Mouse (Mus musculus) c-Kit-positive CD71-positive TER-119-positive erythroid progenitor cells, embryonic 14.5 days (primary cell): ENCODE results near the gene Yipf1.
A peak's percentile ranks its signal among the peaks of the same experiment; 100 is the strongest.

Source experiments
- DNase-seq: peaks from one replicate; pipeline ENCODE4 v3.0.0-alpha.2; 2013; ENCODE audit warnings: low spot score

The Yipf1 gene

DNA sequence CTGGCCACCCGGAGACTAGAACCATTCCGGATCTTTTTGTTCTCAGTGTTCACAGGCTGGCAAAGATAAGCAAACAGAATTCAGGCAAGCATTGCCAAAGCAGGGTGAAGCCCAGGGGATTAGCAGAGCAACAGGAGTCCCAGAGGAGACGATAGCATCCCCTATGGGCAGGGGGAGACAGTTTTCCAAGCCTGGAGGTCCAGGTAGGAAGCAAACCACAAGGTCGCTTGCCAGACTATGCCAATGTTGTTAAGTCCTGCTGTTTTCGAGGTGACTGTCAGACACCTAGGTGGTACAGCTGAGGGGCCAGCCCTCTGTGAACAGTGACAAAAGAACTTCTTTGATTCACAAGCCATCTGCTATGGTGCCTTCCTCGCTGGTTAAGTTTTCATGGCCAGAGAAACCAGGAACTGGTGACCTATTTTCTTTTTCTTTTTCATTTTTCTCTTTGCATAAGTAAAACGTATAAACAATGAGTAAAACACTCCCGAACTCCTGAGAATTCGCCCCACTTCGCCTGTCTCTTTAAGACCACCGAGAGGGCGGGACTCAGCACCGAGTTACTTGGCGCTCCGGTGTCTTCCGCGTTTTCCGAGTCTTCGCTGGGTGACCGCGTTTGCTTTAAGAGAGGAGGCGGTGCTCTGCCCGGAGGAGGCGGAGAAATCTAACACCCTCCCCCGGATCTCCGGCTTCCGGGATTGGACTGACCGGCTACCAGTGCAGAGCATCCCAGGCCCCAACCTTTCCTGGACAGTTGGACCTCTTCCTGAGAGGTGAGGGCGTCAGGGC is at the start of gene Yipf1:
Gene Yipf1 (plus strand): TSS at position 674 of the 789 bp plus-strand sequence.
- DNase-seq, result peak; percentile 81

GRCm38 (mm10) chr4:107273683-107274082 is 40.5 kb upstream of the Yipf1 start:
- DNase-seq, result no peak

- no peak for DNase-seq
These were observed 39.7 kb upstream of the Yipf1 start for GRCm38 (mm10) chr4:107274511-107274910.

DNA sequence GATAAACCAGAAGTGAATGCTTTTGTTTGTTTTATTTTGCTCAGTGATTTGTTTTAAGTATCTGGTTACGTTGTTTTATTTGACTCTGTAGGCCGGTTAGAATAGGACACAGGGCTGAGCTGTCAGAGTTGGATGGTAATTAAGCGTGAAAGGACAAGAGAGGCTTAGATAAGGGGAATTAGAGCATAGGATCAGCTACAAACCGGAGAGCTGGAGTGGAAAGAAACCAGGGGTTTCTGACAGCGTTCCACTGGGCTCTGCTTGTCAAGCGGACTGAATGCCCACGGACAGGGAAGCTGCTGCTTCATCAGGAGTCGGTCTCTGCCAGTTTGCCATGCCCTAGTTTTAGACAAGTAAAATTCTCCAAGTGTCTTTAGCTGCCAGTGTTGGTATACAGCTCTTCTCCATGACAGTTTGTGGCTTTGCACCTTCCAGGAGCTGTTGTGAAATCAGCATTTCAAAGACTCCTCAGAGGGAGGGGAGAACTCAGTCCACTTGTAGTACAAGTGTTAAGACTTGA is 35.9 kb upstream of the Yipf1 start:
- no peak for DNase-seq

- DNase-seq, result no peak
These were observed 33.2 kb upstream of the Yipf1 start for GRCm38 (mm10) chr4:107280843-107281475.

DNA sequence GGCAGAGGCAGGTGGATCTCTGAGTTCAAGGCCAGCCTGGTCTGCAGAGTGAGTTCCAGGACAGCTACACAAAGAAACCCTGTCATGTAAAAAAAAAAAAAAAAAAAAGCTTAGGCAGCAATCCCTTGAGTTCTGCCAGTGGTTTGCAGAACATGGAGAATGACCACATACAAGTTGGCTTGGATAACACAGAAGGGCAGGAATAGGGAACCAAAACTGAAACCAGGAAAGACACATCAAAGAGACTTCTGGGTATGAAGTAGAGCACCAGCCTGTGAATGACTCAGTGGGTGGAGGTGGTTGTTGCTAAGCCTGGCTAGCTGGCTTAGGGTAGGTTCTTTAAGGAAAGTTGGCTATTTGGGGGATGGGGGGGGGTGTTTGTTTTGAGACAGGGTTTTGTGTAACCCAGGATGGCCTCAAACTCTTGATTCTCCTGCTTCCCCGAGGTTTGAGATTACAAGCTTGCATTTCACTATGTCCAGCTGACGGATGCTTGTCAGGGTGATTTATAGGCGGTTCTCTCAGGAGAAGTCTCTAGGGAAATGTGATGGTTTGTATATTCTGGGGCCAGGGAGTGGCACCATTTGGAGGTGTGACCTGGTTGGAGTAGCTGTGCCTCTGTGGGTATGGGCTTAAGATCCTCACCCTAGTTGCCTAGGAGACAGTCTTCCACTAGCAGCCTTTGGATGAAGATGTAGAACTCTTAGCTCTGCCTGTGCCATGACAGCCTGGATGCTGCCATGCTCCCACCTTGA is 28.5 kb upstream of the Yipf1 start:
- no peak for DNase-seq

GRCm38 (mm10) chr4:107286386-107286785 is 27.8 kb upstream of the Yipf1 start:
- DNase-seq, result no peak

GRCm38 (mm10) chr4:107287517-107287916 is 26.6 kb upstream of the Yipf1 start:
- DNase-seq, result no peak

GRCm38 (mm10) chr4:107291611-107292272 is 22.4 kb upstream of the Yipf1 start:
- no peak for DNase-seq

DNA sequence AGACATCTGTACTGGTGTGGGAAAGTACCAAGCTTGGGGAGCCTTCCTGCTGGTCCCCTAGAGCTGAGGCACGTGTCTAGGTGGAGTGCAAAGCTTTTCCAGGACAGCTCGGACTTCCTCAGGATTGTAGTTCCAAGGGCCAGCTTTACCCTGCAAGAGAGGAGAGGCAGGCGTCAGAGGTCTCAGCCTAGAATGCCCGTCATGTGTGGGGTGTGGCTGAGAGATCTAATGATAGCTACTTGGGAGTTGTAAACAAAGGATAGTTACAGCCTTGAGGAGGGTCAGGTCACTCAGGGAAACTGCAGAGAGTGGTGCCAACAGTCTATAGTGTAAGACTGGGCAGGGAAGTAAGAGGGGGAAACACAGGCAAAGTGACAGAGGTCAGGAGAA is 21.9 kb upstream of the Yipf1 start:
- DNase-seq, result no peak

DNA sequence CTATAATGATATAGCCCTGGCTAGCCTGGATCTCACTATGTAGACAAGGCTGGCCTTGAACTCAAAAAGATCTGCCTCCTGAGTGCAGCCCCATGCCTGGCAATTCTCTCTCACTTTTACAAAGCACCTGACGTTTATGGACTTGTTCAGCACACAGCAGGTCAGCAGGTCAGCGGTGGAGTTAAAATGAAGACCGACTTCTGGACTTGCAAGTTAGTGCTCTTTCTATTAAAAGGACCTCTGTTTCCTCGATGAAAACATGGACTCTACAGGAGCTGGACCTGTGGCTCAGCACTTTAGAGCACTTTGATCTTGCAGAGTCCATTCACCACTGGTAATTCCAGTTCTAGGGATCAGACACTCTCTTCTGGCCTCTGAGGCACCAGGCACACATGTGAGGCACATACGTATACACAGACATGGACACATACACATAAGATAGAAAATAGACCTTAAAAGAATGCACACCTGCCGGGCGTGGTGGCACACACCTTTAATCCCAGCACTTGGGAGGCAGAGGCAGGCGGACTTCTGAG is 16.0 kb upstream of the Yipf1 start:
- DNase-seq, result no peak

- DNase-seq, result no peak
These were observed 14.3 kb upstream of the Yipf1 start for GRCm38 (mm10) chr4:107299779-107300340.

GRCm38 (mm10) chr4:107300371-107300770 is 13.8 kb upstream of the Yipf1 start:
- no peak for DNase-seq

DNA sequence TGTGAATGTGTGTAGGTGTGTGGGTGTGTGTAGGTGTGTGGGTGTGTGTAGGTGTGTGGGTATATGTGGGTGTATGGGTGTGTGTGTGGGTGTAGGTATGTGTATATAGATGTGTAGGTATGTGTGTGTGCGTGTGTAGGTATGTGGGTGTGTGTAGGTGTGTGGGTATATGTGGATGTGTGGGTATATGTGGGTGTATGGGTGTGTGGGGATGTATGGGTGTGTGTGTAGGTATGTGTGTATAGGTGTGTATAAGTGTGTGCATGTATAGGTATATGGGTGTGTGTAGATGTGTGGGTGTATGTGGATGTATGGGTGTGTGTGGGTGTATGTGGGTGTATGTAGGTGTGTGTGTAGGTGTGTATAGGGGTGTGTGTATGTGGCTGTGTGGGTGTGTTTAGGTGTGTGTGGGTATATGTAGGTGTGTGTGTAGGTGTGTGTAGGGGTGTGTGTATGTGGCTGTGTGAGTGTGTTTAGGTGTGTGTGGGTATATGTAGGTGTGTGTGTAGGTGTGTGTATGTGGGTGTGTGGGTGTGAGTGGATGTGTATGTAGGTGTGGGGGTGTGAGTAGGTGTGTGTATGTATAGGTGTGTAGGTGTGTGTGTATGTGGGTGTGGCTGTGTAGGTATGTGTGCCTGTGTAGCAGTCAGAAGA is 13.1 kb upstream of the Yipf1 start:
- no peak for DNase-seq

DNA sequence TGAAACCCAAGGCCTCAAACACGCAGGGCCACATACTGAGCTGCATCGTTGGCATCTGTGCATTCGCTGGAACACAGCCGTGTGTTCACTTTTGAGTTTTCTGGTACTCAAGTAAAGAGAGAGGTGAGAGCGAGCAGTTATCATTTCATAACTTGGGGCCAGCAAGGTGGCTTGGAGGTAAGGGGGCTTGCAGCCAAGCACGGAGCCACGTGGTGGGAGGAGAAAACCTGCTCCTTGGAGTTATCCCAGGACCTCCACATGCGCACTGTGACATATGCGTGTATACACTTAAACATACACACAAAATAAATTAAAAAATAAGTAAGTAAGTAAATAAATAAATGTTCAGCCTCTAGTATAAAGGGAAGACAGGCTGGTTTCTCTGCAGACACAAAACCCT is 11.9 kb upstream of the Yipf1 start:
- DNase-seq, result no peak

- no peak for DNase-seq
These were observed 11.3 kb upstream of the Yipf1 start for GRCm38 (mm10) chr4:107302832-107303231.

GRCm38 (mm10) chr4:107303531-107303930 is 10.6 kb upstream of the Yipf1 start:
- DNase-seq, result no peak

- DNase-seq, result no peak
These were observed 7.2 kb upstream of the Yipf1 start, which contains the start of gene Dio1 for GRCm38 (mm10) chr4:107306966-107307365. TSS of gene Dio1 (minus strand) at chr4:107307169.

DNA sequence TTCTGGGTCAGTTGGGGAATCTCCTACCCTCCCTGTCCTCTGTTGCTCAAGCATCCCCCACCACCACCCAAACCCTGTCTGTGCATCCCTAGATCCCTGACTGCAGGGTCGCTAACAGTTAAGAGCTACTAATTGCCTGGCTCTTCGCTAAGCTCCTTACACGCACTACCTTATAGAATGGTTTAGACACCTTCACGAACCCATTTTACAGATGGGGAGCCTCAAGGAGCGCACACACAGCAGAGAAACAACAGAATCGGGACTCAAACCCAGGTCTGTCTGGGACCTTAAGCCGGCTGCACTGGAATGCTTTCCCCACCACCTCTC is 279 bp downstream of the Yipf1 start:
- DNase-seq, result no peak

DNA sequence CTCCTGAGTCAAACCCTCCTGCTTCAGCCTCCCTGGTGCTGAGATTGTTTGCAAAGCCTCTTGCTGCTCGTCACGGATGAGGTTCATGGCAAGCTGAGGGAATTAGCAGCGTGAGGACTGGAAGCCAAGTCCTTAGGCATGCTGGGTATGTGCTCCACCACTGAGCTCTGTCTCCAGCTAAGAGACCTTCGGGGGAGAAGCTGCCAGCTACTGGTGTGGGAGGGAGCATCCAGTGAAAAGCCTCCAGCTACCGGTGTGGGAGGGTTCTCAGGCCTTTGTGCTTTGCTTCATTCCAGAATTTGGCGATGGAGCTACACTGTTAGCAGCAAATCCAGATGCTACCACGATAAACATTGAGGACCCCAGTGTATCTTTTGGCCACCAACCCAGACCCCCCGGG is 4.5 kb downstream of the Yipf1 start:
- no peak for DNase-seq

GRCm38 (mm10) chr4:107321041-107321440 is 6.9 kb downstream of the Yipf1 start:
- no peak for DNase-seq
